Mouse (Mus musculus) thymus, adult 2 months (tissue): ENCODE data around the gene Ddb1. TPM values are rescaled to one million over a fixed set of nuclear protein-coding genes. Genes with fewer than 3 reads are reported as not detected.

Source experiments
- DNase-seq: peaks from one replicate; pipeline ENCODE4 v3.0.0; 2021
- H3K27ac ChIP-seq: fragments of 200-500 bp; 2 replicates; pipeline ENCODE4 v1.5.1; 2012; ENCODE audit warnings: low read length, control low read depth; ENCODE audit not compliant: control insufficient read depth, insufficient read depth
- H3K27me3 ChIP-seq: fragments of 200-500 bp; 2 replicates; pipeline ENCODE4 v1.6.1; 2012; ENCODE audit warnings: mild to moderate bottlenecking, low read length, moderate library complexity, mixed read lengths; ENCODE audit not compliant: control insufficient read depth, insufficient read depth
- H3K36me3 ChIP-seq: fragments of 200-500 bp; 2 replicates; pipeline ENCODE4 v1.6.1; 2012; ENCODE audit warnings: mild to moderate bottlenecking, low read length, moderate library complexity; ENCODE audit not compliant: control insufficient read depth, insufficient read depth
- H3K4me1 ChIP-seq: fragments of 200-500 bp; replicated peaks from 2 replicates; pipeline ENCODE4 v1.6.1; 2012; ENCODE audit warnings: low read length; ENCODE audit not compliant: control insufficient read depth, insufficient read depth
- H3K4me3 ChIP-seq: fragments of 200-500 bp; 2 replicates; pipeline ENCODE4 v1.5.1; 2012; ENCODE audit warnings: mild to moderate bottlenecking, low read length, control low read depth, moderate library complexity; ENCODE audit not compliant: control insufficient read depth, insufficient read depth
- CTCF ChIP-seq: fragments of 200-500 bp; IDR thresholded peaks from 2 replicates; pipeline ENCODE4 v1.5.1; 2012; ENCODE audit warnings: mild to moderate bottlenecking, control low read depth, low read length, moderate library complexity, borderline replicate concordance; ENCODE audit not compliant: control insufficient read depth, poor library complexity, insufficient read depth; ENCODE audit errors: extremely low read depth
- POLR2A ChIP-seq: fragments of 200-500 bp; IDR thresholded peaks from 2 replicates; pipeline ENCODE4 v1.6.1; 2012; ENCODE audit warnings: mild to moderate bottlenecking, low read length, control low read depth, moderate library complexity; ENCODE audit not compliant: control insufficient read depth, poor library complexity, insufficient read depth; ENCODE audit errors: extremely low read depth
- WGBS: fragments of 180-500 bp; shearing (Covaris S2); methylation state at CpG from one replicate; pipeline ENCODE4 v1.1.7; 2018; 5-methylcytosine and 5-hydroxymethylcytosine counted together
- polyA plus RNA-seq: library from polyadenylated mRNA; depleted of rRNA; stranded (reverse); fragments of >200 nt; gene quantifications from 2 replicates; pipeline ENCODE4 v1.2.3, GENCODE M21; 2012

Ddb1 gene
- polyA plus RNA-seq, 1 experiment = 154 TPM

DNA sequence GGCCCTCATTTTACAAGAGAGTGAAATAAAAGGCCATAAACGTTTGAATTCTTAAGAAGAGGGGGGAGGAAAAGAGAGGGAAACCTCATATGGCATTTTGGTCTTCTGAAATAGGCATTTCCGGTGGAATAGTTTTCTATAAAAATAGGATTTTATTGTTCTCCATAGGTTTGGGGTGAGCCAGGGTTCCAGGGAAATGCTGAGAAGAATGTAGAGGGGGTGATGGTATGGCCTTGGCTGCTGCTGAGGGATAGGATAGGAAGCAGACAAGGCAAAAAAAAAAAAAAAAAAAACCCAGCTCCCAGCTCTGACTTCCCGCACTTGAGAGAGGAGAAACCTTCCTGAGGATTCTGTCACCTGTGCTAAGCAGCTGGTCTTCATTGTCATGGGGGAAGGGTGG, 50.9 kb downstream of the Ddb1 start:
- Histone ChIP-seq H3K27ac (no peak overlapping the region), H3K36me3 (no peaks in the 10 kb centered on the region), H3K27me3 (no peaks in the 10 kb centered on the region), H3K4me3 (no peak overlapping the region), H3K4me1 (peaks cover 3% of the 10 kb centered on the region; the same call in 1 of the 2 replicates)
- 79% methylated on average over 3 of the region's 3 CpGs for WGBS
- TF ChIP-seq CTCF (no peak), POLR2A (no peak)
- no peak for DNase-seq

- no peak for DNase-seq
- WGBS = 97% methylated on average over 5 of the region's 5 CpGs
- H3K27ac ChIP-seq = no peak overlapping the region
- no peaks in the 10 kb centered on the region for H3K36me3 ChIP-seq
- H3K27me3 ChIP-seq = no peaks in the 10 kb centered on the region
- H3K4me1 ChIP-seq = no peaks in the 10 kb centered on the region
- H3K4me3 ChIP-seq = no peak overlapping the region
- no peak for TF ChIP-seq CTCF
- no peak for TF ChIP-seq POLR2A
These were observed 52.6 kb downstream of the Ddb1 start for GRCm38 (mm10) chr19:10657742-10658141.

- no peaks in the 10 kb centered on the region for H3K27me3 ChIP-seq
- no peak for TF ChIP-seq CTCF
- no peak for DNase-seq
- no peak overlapping the region for H3K27ac ChIP-seq
- WGBS = 89% methylated on average over 2 of the region's 2 CpGs
- no peaks in the 10 kb centered on the region for H3K4me1 ChIP-seq
- no peak overlapping the region for H3K4me3 ChIP-seq
- H3K36me3 ChIP-seq = no peaks in the 10 kb centered on the region
These were observed 53.3 kb downstream of the Ddb1 start for GRCm38 (mm10) chr19:10658406-10658805.

DNA sequence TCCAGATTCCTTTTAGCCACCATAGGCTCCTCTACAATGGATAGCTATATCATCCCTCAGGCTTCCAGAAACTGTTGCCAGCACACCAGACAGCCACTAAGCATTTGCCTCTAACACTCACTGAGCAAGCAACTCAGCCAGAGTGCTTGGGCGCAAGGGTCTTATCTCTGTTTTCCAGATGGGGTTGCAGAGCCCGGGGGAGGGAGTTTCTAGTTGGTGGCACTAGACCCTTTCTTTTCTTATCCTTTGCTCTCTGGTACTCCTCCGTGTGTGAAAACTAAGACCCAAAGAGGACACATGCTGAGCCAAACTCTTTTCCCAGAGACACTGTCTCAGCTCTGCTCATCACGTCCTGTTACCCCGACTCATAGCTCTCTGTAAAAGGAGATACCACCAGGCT, 56.2 kb downstream of the Ddb1 start:
- H3K36me3 ChIP-seq = no peaks in the 10 kb centered on the region
- no peaks in the 10 kb centered on the region for H3K27me3 ChIP-seq
- DNase-seq = no peak
- H3K4me3 ChIP-seq = no peak overlapping the region
- WGBS = 90% methylated on average over 5 of the region's 5 CpGs
- TF ChIP-seq POLR2A = no peak
- TF ChIP-seq CTCF = no peak
- H3K27ac ChIP-seq = no peak overlapping the region
- no peaks in the 10 kb centered on the region for H3K4me1 ChIP-seq

- 68% methylated on average over 2 of the region's 2 CpGs for WGBS
- Histone ChIP-seq H3K4me3 (no peak overlapping the region), H3K36me3 (no peaks in the 10 kb centered on the region), H3K4me1 (no peaks in the 10 kb centered on the region), H3K27ac (no peak overlapping the region), H3K27me3 (no peaks in the 10 kb centered on the region)
- TF ChIP-seq CTCF (no peak), POLR2A (no peak)
- no peak for DNase-seq
These were observed 56.8 kb downstream of the Ddb1 start for GRCm38 (mm10) chr19:10661919-10662318.

DNA sequence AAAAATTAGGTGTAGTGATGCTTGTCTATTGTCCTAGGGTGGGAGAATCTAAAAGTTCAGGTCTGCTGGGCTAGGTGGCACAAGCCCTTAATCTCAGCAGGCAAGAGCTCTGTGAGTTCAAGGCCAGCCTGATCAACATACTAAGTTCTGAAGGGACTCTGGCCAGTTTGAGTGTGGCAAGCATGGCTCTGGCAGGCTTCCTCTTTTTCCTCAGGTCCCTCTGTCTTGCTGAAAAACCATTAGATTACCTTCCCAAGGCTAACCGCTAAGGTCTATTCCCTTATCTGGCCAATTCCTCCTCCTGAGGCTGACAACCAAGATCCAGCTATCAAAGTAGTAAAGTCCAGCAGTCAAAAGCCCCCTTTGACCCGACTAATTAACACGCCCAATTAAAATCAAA, 57.5 kb downstream of the Ddb1 start:
- Histone ChIP-seq H3K4me3 (no peak overlapping the region), H3K27me3 (no peaks in the 10 kb centered on the region), H3K36me3 (no peaks in the 10 kb centered on the region), H3K4me1 (no peaks in the 10 kb centered on the region), H3K27ac (no peak overlapping the region)
- TF ChIP-seq CTCF (no peak), POLR2A (no peak)
- no peak for DNase-seq
- 77% methylated on average over 3 of the region's 3 CpGs for whole genome bisulfite sequencing

DNA sequence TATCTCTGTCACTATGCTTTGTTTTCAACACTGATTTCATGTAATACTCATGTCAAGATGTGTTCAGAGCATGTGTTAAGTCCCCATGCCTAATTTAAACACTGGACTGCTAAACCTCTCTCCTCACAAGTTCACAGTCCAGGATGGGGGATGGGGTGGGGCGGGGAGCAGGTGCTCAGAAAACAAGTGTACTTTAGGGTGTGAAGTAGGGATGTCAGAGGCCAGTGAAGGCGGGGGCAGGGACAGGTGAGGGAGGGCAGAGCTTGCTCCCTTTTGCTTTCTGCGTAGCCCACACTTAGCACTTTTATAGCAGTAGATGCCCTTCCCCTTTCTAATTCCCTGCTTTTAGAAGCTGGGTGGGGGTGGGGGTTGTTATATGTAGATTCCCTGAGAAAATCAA, 60.0 kb downstream of the Ddb1 start:
- H3K27ac ChIP-seq = no peak overlapping the region
- no peak overlapping the region for H3K4me3 ChIP-seq
- WGBS = 67% methylated on average over 3 of the region's 3 CpGs
- no peaks in the 10 kb centered on the region for H3K4me1 ChIP-seq
- H3K27me3 ChIP-seq = no peaks in the 10 kb centered on the region
- TF ChIP-seq CTCF (no peak), POLR2A (no peak)
- H3K36me3 ChIP-seq = no peaks in the 10 kb centered on the region
- DNase-seq = no peak
